Mouse (Mus musculus): ENCODE measurements around the gene Abi3bp. TPM values are rescaled to one million over a fixed set of nuclear protein-coding genes. Genes with fewer than 3 reads are reported as not detected.
A peak's percentile ranks its signal among the peaks of the same experiment; 100 is the strongest.

Abi3bp gene
- total and polyA plus RNA-seq, 3 experiments: 0.03 TPM; not detected in 2

- TF ChIP-seq RAD21 (IDR thresholded peaks at IDR 0.05; ENCODE audit: low read depth, low read length) (peak; percentile 26), POLR2AphosphoS2 (IDR thresholded peaks at IDR 0.05; ENCODE audit: low read length) (no peak), USF2 (IDR thresholded peaks at IDR 0.05; ENCODE audit: borderline replicate concordance in 1 of 2, insufficient read depth in 1 of 2, low read depth in 1 of 2, low read length in 2 of 2) (no peak), RCOR1 (IDR thresholded peaks at IDR 0.05; ENCODE audit: low read depth, low read length) (no peak), CTCF (IDR thresholded peaks at IDR 0.05 in 2 of 3, conservative IDR thresholded peaks at IDR 0.05 in 1 of 3; ENCODE audit: control insufficient read depth in 1 of 3, insufficient read depth in 1 of 3, low read depth in 2 of 3, low read length in 3 of 3, poor library complexity in 1 of 3, severe bottlenecking in 1 of 3) (peak in 1 of 3 experiments; percentile 32; a peak in 2 of 6 replicates), NRF1 (IDR thresholded peaks at IDR 0.05; ENCODE audit: insufficient read depth, low read depth, low read length, poor library complexity, severe bottlenecking) (no peak), ZKSCAN1 (IDR thresholded peaks at IDR 0.05; ENCODE audit: low read depth, low read length) (no peak), UBTF (IDR thresholded peaks at IDR 0.05; ENCODE audit: borderline replicate concordance, insufficient read depth, low read depth, low read length) (no peak), USF1 (IDR thresholded peaks at IDR 0.05; ENCODE audit: low read depth, low read length) (no peak), MAZ (IDR thresholded peaks at IDR 0.05; ENCODE audit: low read depth, low read length) (no peak), MYC (IDR thresholded peaks at IDR 0.05; ENCODE audit: low read depth, low read length) (no peak), ZNF384 (IDR thresholded peaks at IDR 0.05; ENCODE audit: low read depth, low read length) (no peak), E2F4 (IDR thresholded peaks at IDR 0.05; ENCODE audit: borderline replicate concordance, low read depth, low read length) (no peak), POLR2AphosphoS5 (IDR thresholded peaks at IDR 0.05; ENCODE audit: borderline replicate concordance, low read depth, low read length) (no peak), ELF1 (IDR thresholded peaks at IDR 0.05; ENCODE audit: low read depth, low read length) (no peak), ZC3H11A (IDR thresholded peaks at IDR 0.05; ENCODE audit: low read depth, low read length) (peak; percentile 18; the same call in 1 of the 2 replicates), SMC3 (IDR thresholded peaks at IDR 0.05; ENCODE audit: low read depth, low read length) (peak; percentile 41), NELFE (IDR thresholded peaks at IDR 0.05; ENCODE audit: low read depth, low read length) (no peak)
- Histone ChIP-seq H3K27ac (ENCODE audit: control insufficient read depth, low read depth, low read length) (no peak overlapping the region), H3K4me3 (ENCODE audit: control insufficient read depth in 1 of 2, insufficient read depth in 1 of 2, low read depth in 2 of 2, low read length in 2 of 2) (no peak overlapping the region), H3K36me3 (ENCODE audit: control insufficient read depth in 1 of 2, insufficient read depth in 2 of 2, low read length in 2 of 2) (no peaks in the 10 kb centered on the region), H3K79me2 (ENCODE audit: control insufficient read depth, insufficient read depth, low read length, poor library complexity) (no peaks in the 10 kb centered on the region), H3K27me3 (ENCODE audit: control insufficient read depth in 1 of 2, insufficient read depth in 2 of 2, low read length in 2 of 2) (no peaks in the 10 kb centered on the region), H3K9me3 (replicated peaks; ENCODE audit: insufficient read depth, low read length) (no peaks in the 10 kb centered on the region), H3K9ac (ENCODE audit: control insufficient read depth, low read depth, low read length, poor library complexity, severe bottlenecking) (no peak overlapping the region), H3K4me1 (ENCODE audit: control insufficient read depth in 1 of 2, insufficient read depth in 2 of 2, low read length in 2 of 2) (no peaks in the 10 kb centered on the region)
- no peak for DNase-seq (ENCODE audit: low read depth, low spot score)
Observed at GRCm38 (mm10) chr16:56677146-56677545, 199.5 kb downstream of the Abi3bp start.

DNA sequence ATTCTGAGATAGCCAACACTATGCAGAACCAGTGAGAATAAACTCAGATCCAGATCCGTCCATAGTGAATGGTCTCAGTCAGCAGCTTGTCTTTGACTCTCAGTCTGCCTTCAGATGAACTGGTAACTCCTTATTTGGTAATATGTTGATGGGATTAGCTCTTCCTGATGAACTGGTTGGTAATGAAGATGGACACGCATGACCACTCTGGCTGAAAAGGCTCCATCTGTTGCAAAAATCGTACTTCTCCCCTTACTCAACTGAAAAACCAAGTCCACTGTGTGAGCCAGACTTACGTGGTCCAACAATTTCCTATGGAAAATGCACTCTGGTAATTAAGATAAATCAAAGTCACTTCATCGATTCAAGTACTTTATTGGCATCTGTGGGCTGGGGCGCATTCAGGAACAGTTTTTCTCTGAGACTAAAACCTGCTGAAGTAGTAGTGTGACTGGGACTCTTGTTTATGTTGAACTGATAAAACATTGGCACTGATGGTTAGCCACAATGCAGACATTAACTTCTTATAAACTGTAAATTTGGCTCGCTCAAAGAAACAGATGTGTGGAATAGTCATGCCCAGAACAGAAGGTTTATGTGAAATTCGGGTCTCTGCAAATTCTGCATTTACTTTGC, 203.4 kb downstream of the Abi3bp start:
- Histone ChIP-seq H3K4me1 (ENCODE audit: control insufficient read depth in 1 of 2, insufficient read depth in 2 of 2, low read length in 2 of 2) (no peaks in the 10 kb centered on the region), H3K4me3 (ENCODE audit: control insufficient read depth in 1 of 2, insufficient read depth in 1 of 2, low read depth in 2 of 2, low read length in 2 of 2) (no peak overlapping the region), H3K9ac (ENCODE audit: control insufficient read depth, low read depth, low read length, poor library complexity, severe bottlenecking) (no peak overlapping the region), H3K36me3 (ENCODE audit: control insufficient read depth in 1 of 2, insufficient read depth in 2 of 2, low read length in 2 of 2) (no peaks in the 10 kb centered on the region), H3K27me3 (ENCODE audit: control insufficient read depth in 1 of 2, insufficient read depth in 2 of 2, low read length in 2 of 2) (no peaks in the 10 kb centered on the region), H3K79me2 (ENCODE audit: control insufficient read depth, insufficient read depth, low read length, poor library complexity) (no peaks in the 10 kb centered on the region), H3K27ac (ENCODE audit: control insufficient read depth, low read depth, low read length) (no peak overlapping the region), H3K9me3 (replicated peaks; ENCODE audit: insufficient read depth, low read length) (no peaks in the 10 kb centered on the region)
- DNase-seq (ENCODE audit: low read depth, low spot score): no peak
- TF ChIP-seq NELFE (IDR thresholded peaks at IDR 0.05; ENCODE audit: low read depth, low read length): no peak
- TF ChIP-seq TAL1 (IDR thresholded peaks at IDR 0.05; ENCODE audit: low read length): no peak
- no peak for TF ChIP-seq CHD1 (IDR thresholded peaks at IDR 0.05; ENCODE audit: low read depth, low read length)
- TF ChIP-seq RAD21 (IDR thresholded peaks at IDR 0.05; ENCODE audit: low read depth, low read length): no peak
- no peak for TF ChIP-seq E2F4 (IDR thresholded peaks at IDR 0.05; ENCODE audit: borderline replicate concordance, low read depth, low read length)
- no peak for TF ChIP-seq JUND (IDR thresholded peaks at IDR 0.05; ENCODE audit: low read depth, low read length)
